Mouse (Mus musculus) heart, postnatal 0 days (tissue): ENCODE data around the gene Fmo1.

ENCODE experiments used
- CTCF ChIP-seq: IDR thresholded peaks from 2 replicates; pipeline ENCODE4 v1.5.1; 2016; ENCODE audit warnings: antibody characterized with exemption, control low read depth, low read depth
- EP300 ChIP-seq: IDR thresholded peaks from 2 replicates; pipeline ENCODE4 v1.6.1; 2016; ENCODE audit warnings: antibody characterized with exemption, low read depth

DNA sequence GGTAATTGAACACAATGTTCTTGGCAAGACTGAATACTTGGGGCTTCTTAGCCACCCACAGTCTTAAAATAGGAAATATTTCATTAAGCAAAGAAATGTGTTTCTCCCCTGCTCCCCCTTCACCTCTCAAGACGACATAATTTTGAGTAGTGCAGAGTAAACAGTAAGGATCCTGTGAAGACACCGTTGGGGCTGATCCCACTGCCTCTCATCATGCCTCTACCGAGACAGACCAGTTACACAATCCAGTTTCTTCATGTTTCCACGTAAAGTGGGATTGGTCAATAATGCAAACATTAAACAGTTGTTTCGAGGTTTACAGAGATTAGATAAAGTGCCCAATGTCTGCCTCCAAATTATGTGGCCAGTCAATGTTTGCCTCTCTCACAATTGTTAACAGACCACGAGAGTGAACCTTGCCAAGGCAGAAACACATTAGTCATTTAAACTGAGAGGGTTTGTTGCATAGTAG lies 25.6 kb upstream of the Fmo1 start:
- TF ChIP-seq CTCF: no peak
- TF ChIP-seq EP300: no peak
